Mouse (Mus musculus): ENCODE data around the gene Prm1.

Prm1 gene

GRCm38 (mm10) chr16:10781862-10782371, 23.7 kb downstream of the Prm1 start:
- no peak for DNase-seq

- DNase-seq = no peak
These were observed 25.0 kb downstream of the Prm1 start for GRCm38 (mm10) chr16:10780631-10781120.

GRCm38 (mm10) chr16:10777579-10778160, 28.0 kb downstream of the Prm1 start:
- no peak for DNase-seq

- DNase-seq = no peak
These were observed 29.3 kb downstream of the Prm1 start for GRCm38 (mm10) chr16:10776322-10776721.

- no peak for DNase-seq
These were observed 30.9 kb downstream of the Prm1 start for GRCm38 (mm10) chr16:10774726-10775125.

- DNase-seq = no peak
These were observed 32.1 kb downstream of the Prm1 start for GRCm38 (mm10) chr16:10773543-10773942.

GRCm38 (mm10) chr16:10771769-10772510, 33.7 kb downstream of the Prm1 start:
- DNase-seq = no peak

GRCm38 (mm10) chr16:10770531-10771325, 34.9 kb downstream of the Prm1 start:
- no peak for DNase-seq

GRCm38 (mm10) chr16:10769661-10770060, 36.0 kb downstream of the Prm1 start:
- no peak for DNase-seq

- no peak for DNase-seq
These were observed 36.8 kb downstream of the Prm1 start for GRCm38 (mm10) chr16:10768821-10769220.

- peak; percentile 85 for DNase-seq
These were observed 38.5 kb downstream of the Prm1 start for GRCm38 (mm10) chr16:10767158-10767557.

GRCm38 (mm10) chr16:10764323-10764722, 41.3 kb downstream of the Prm1 start:
- DNase-seq = no peak

GRCm38 (mm10) chr16:10763540-10764264, 41.9 kb downstream of the Prm1 start:
- DNase-seq = no peak

GRCm38 (mm10) chr16:10762569-10763180, 43.0 kb downstream of the Prm1 start:
- DNase-seq = no peak

- DNase-seq = no peak
These were observed 44.5 kb downstream of the Prm1 start for GRCm38 (mm10) chr16:10761182-10761581.

- DNase-seq = no peak
These were observed 49.5 kb downstream of the Prm1 start for GRCm38 (mm10) chr16:10756168-10756567.

- DNase-seq = no peak
These were observed 50.9 kb downstream of the Prm1 start for GRCm38 (mm10) chr16:10754521-10755296.

GRCm38 (mm10) chr16:10749824-10750223, 55.8 kb downstream of the Prm1 start:
- no peak for DNase-seq

- DNase-seq = no peak
These were observed 56.4 kb downstream of the Prm1 start for GRCm38 (mm10) chr16:10749226-10749625.
